12 mouse cellular contexts compared by ENCODE assay signal in genomic region chr4:46411489-46411888, GRCm38 (mm10). TPM values are rescaled to one million over a fixed set of nuclear protein-coding genes. Genes with fewer than 3 reads are reported as not detected.
DNase-seq lines count a peak whose midpoint lies in the region; ATAC-seq and TF ChIP-seq lines count a peak whose summit lies in the region.
"Had no signal": no experiment of that assay in that cellular context is flagged by ENCODE, and none has a peak within 500 bp of the region (broad histone marks: within the 10 kb centered on the region; RNA-seq: fewer than 3 reads in every experiment).

No protein-coding gene starts in this region.

- TF ChIP-seq CTCF in gastrocnemius, adult 2 months (IDR thresholded peaks at IDR 0.05), result no peak
- no peak for TF ChIP-seq CTCF in midbrain, postnatal 0 days (IDR thresholded peaks at IDR 0.05)

- 87% methylated on average over 6 of the region's 6 CpGs for WGBS in midbrain, postnatal 0 days

- no peak for ATAC-seq in midbrain, postnatal 0 days (ENCODE audit: low FRiP score)

- no peaks in the 10 kb centered on the region for H3K27me3 ChIP-seq in midbrain, postnatal 0 days (ENCODE audit: insufficient read depth, low read length)
- H3K27me3 ChIP-seq: embryonic facial prominence, embryonic 15.5 days; intestine, embryonic 15.5 days had no signal

- H3K4me1 ChIP-seq in midbrain, postnatal 0 days (ENCODE audit: insufficient read depth, low read length), result no peaks in the 10 kb centered on the region
- H3K4me1 ChIP-seq: embryonic facial prominence, embryonic 15.5 days; intestine, embryonic 15.5 days; midbrain, embryonic 10.5 days had no signal

- no peaks in the 10 kb centered on the region for H3K36me3 ChIP-seq in midbrain, postnatal 0 days (ENCODE audit: insufficient read depth, low read length)
- H3K36me3 ChIP-seq: embryonic facial prominence, embryonic 15.5 days; intestine, embryonic 15.5 days; midbrain, embryonic 10.5 days had no signal

- no peak overlapping the region for H3K27ac ChIP-seq in gastrocnemius, adult 2 months
- H3K27ac ChIP-seq in midbrain, postnatal 0 days (ENCODE audit: low read depth, low read length), result no peak overlapping the region
- H3K27ac ChIP-seq: embryonic facial prominence, embryonic 15.5 days; intestine, embryonic 15.5 days; midbrain, embryonic 10.5 days had no signal

- H3K9me3 ChIP-seq in midbrain, postnatal 0 days (ENCODE audit: low read length), result no peaks in the 10 kb centered on the region
- H3K9me3 ChIP-seq: embryonic facial prominence, embryonic 15.5 days; intestine, embryonic 15.5 days; midbrain, embryonic 10.5 days had no signal

- intact Hi-C loops in gastrocnemius, adult 2 months (cut with DNase I), result no loop called here

- no peak overlapping the region for H3K9ac ChIP-seq in midbrain, postnatal 0 days (replicated peaks; ENCODE audit: low read length, poor library complexity, severe bottlenecking)
- H3K9ac ChIP-seq: embryonic facial prominence, embryonic 15.5 days; intestine, embryonic 15.5 days had no signal

- peak; percentile 78 for DNase-seq in A20 (ENCODE audit: low read depth, low spot score)
- DNase-seq in CD4-positive helper T cell, adult 2 months (ENCODE audit: low read depth, low spot score), result peak; percentile 62
- DNase-seq in induced T-regulatory cell, adult 2 months (ENCODE audit: low read depth), result peak; percentile 56
- DNase-seq in naive thymus-derived CD4-positive, alpha-beta T cell, adult 2 months (ENCODE audit: low read depth), result peak; percentile 57
- DNase-seq in gastrocnemius, adult 2 months, result no peak
- DNase-seq in cerebellum, adult 11 months, result no peak
- DNase-seq in midbrain, postnatal 0 days (ENCODE audit: low spot score), result no peak
- DNase-seq: gastrocnemius, postnatal 36 days had no signal

- no peak overlapping the region for H3K4me3 ChIP-seq in gastrocnemius, adult 2 months
- H3K4me3 ChIP-seq in midbrain, postnatal 0 days (ENCODE audit: low read depth, low read length), result no peak overlapping the region
- H3K4me3 ChIP-seq: embryonic facial prominence, embryonic 15.5 days; intestine, embryonic 15.5 days; midbrain, embryonic 10.5 days had no signal

- no peak overlapping the region for H3K4me2 ChIP-seq in midbrain, postnatal 0 days (ENCODE audit: low read depth, low read length, poor library complexity, severe bottlenecking)
- H3K4me2 ChIP-seq: embryonic facial prominence, embryonic 15.5 days; intestine, embryonic 15.5 days had no signal

RNA-seq across cellular contexts. Expression of gene Hemgn, which starts 1.8 kb away (rescaled TPM):
- not detected for total RNA-seq in gastrocnemius, adult 2 months (2021)
- not detected in 2 replicates for total RNA-seq in midbrain, postnatal 0 days (2014; rRNA removed)
- not detected in 2 replicates for polyA plus RNA-seq in midbrain, postnatal 0 days (2015; fragmentation: Nextera tagmentation; extraction: Ambion mirVana)
- total RNA-seq: gastrocnemius, postnatal 36 days; left cerebral cortex, postnatal 14 days had no signal

RNA-seq across cellular contexts. Expression of gene Trmo, which starts 22.3 kb away (rescaled TPM):
- 1 to 10 TPM; 2.8 to 3.0 TPM for total RNA-seq in gastrocnemius, adult 2 months (2021)
- total RNA-seq in midbrain, postnatal 0 days (2014; rRNA removed), result 7.8 and 8.8 TPM in 2 replicates
- polyA plus RNA-seq in midbrain, postnatal 0 days (2015; fragmentation: Nextera tagmentation; extraction: Ambion mirVana), result 4.4 and 5.3 TPM in 2 replicates

RNA-seq across cellular contexts. Expression of gene Anp32b, which starts 39.2 kb away (rescaled TPM):
- 10 to 100 TPM; 62.7 to 65.8 TPM for total RNA-seq in gastrocnemius, adult 2 months (2021)
- total RNA-seq in midbrain, postnatal 0 days (2014; rRNA removed), result 2.7 and 5.0 TPM in 2 replicates
- 45.8 and 50.5 TPM in 2 replicates for polyA plus RNA-seq in midbrain, postnatal 0 days (2015; fragmentation: Nextera tagmentation; extraction: Ambion mirVana)

Comparison
In these comparisons a context has a peak if more than half of its experiments do, and no peak if none do; other contexts are left out.
1. DNase-seq: peak in A20 (single experiment), CD4-positive helper T cell, adult 2 months (single experiment), induced T-regulatory cell, adult 2 months (single experiment) and naive thymus-derived CD4-positive, alpha-beta T cell, adult 2 months (single experiment); none in gastrocnemius, adult 2 months (single experiment), cerebellum, adult 11 months (single experiment) and midbrain, postnatal 0 days (single experiment).
2. RNA of gene Anp32b, which starts 39.2 kb away (total RNA-seq): 62.7 to 65.8 TPM in gastrocnemius, adult 2 months; 2.7 to 5.0 TPM in midbrain, postnatal 0 days; every median in the first group is over 10 times any median in the second.